51 mouse cellular contexts compared by ENCODE assay signal in the genomic region with DNA sequence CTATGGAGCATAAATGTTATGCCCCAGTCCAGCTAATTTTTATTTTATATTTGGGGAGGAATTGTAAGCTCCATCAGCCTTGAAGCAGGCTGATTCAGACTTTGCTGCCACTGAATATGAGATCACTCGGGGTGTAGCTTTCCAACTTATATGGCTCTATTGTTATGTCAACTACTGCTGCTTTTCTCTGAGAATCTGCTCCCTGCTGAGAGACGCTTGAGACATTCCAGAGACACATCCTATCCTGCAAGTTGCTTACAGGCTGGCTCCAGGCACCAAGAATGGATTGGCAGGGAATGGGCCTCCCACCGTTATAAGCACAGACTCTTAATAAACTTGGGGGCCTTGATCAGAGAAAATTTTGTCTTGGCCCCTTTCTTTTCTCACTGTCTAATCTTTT. TPM values are rescaled to one million over a fixed set of nuclear protein-coding genes. Genes with fewer than 3 reads are reported as not detected.
"Had no signal": no experiment of that assay in that cellular context is flagged by ENCODE, and none has a peak within 500 bp of the region (broad histone marks: within the 10 kb centered on the region; RNA-seq: fewer than 3 reads in every experiment).

No protein-coding gene starts in this region.

- H3K27me3 ChIP-seq: heart, embryonic 12.5 days; heart, embryonic 13.5 days; heart, embryonic 15.5 days; hindbrain, embryonic 12.5 days; hindbrain, embryonic 13.5 days; hindbrain, embryonic 15.5 days; intestine, embryonic 15.5 days; kidney, embryonic 15.5 days had no signal

- DNase-seq: heart, postnatal 10 days; heart, postnatal 14 days; heart, postnatal 36 days; heart, postnatal 4 days; kidney, adult 11 months; kidney, adult 18-20 months; kidney, adult 2 months; kidney, adult 8-10 months; kidney, adult 9 months; kidney, postnatal 10 days; kidney, postnatal 14 days; kidney, postnatal 25 days; kidney, postnatal 36 days; kidney, postnatal 4 days; layer of hippocampus, adult 9-11 months; layer of hippocampus, postnatal 36 days had no signal

- H3K9ac ChIP-seq: heart, embryonic 12.5 days; heart, embryonic 13.5 days; heart, embryonic 15.5 days; hindbrain, embryonic 12.5 days; hindbrain, embryonic 13.5 days; hindbrain, embryonic 14.5 days; hindbrain, embryonic 15.5 days; intestine, embryonic 15.5 days; kidney, embryonic 15.5 days had no signal

- ATAC-seq: hindbrain, embryonic 16.5 days; hindbrain, postnatal 0 days; inflammation-experienced regulatory T-cells, adult 6 months; intestine, embryonic 15.5 days; intestine, embryonic 16.5 days; intestine, postnatal 0 days had no signal

- H3K4me3 ChIP-seq: heart, embryonic 12.5 days; heart, embryonic 13.5 days; heart, embryonic 15.5 days; hindbrain, embryonic 10.5 days; hindbrain, embryonic 12.5 days; hindbrain, embryonic 13.5 days; hindbrain, embryonic 15.5 days; intestine, embryonic 15.5 days; kidney, embryonic 15.5 days; layer of hippocampus, adult 2 months; left cerebral cortex, adult 2 months had no signal

- H3K36me3 ChIP-seq: heart, embryonic 12.5 days; heart, embryonic 13.5 days; heart, embryonic 15.5 days; hindbrain, embryonic 10.5 days; hindbrain, embryonic 12.5 days; hindbrain, embryonic 13.5 days; hindbrain, embryonic 15.5 days; intestine, embryonic 15.5 days; kidney, embryonic 15.5 days had no signal

- H3K27ac ChIP-seq: heart, embryonic 13.5 days; heart, embryonic 15.5 days; hindbrain, embryonic 10.5 days; hindbrain, embryonic 12.5 days; hindbrain, embryonic 13.5 days; hindbrain, embryonic 14.5 days; hindbrain, embryonic 15.5 days; hindbrain, postnatal 0 days; intestine, embryonic 15.5 days; kidney, embryonic 15.5 days; kidney, postnatal 0 days; layer of hippocampus, adult 2 months; left cerebral cortex, adult 2 months had no signal

- H3K4me1 ChIP-seq: heart, embryonic 12.5 days; heart, embryonic 13.5 days; heart, embryonic 15.5 days; hindbrain, embryonic 10.5 days; hindbrain, embryonic 12.5 days; hindbrain, embryonic 13.5 days; hindbrain, embryonic 15.5 days; intestine, embryonic 15.5 days; kidney, embryonic 15.5 days had no signal

- H3K4me2 ChIP-seq: heart, embryonic 12.5 days; heart, embryonic 13.5 days; heart, embryonic 15.5 days; hindbrain, embryonic 12.5 days; hindbrain, embryonic 13.5 days; hindbrain, embryonic 14.5 days; hindbrain, embryonic 15.5 days; intestine, embryonic 15.5 days; kidney, embryonic 15.5 days had no signal

- H3K9me3 ChIP-seq: intestine, embryonic 15.5 days had no signal

RNA-seq across cellular contexts. Expression of a gene that starts 10.0 kb away (rescaled TPM):
- total RNA-seq: heart, postnatal 10 days; heart, postnatal 14 days; heart, postnatal 25 days; heart, postnatal 36 days; heart, postnatal 4 days; hematopoietic stem cell, adult 5-6 weeks; hindbrain, postnatal 0 days; layer of hippocampus, adult 18-20 months; layer of hippocampus, adult 2 months; layer of hippocampus, adult 8-10 months; layer of hippocampus, postnatal 10 days; layer of hippocampus, postnatal 14 days; layer of hippocampus, postnatal 25 days; layer of hippocampus, postnatal 36 days; left cerebral cortex, adult 18-20 months; left cerebral cortex, adult 2 months; left cerebral cortex, adult 8-10 months had no signal
- polyA plus RNA-seq: heart, embryonic 12.5 days; heart, embryonic 13.5 days; heart, embryonic 14.5 days; heart, embryonic 15.5 days; heart, embryonic 16.5 days; heart, postnatal 0 days; hindbrain, embryonic 10.5 days; hindbrain, embryonic 11.5 days; hindbrain, embryonic 12.5 days; hindbrain, embryonic 13.5 days; hindbrain, embryonic 14.5 days; hindbrain, embryonic 15.5 days; hindbrain, embryonic 16.5 days; hindbrain, postnatal 0 days; intestine, embryonic 14.5 days; intestine, embryonic 15.5 days; intestine, embryonic 16.5 days; intestine, postnatal 0 days; kidney, adult 2 months; kidney, embryonic 14.5 days; kidney, embryonic 15.5 days; kidney, embryonic 16.5 days; kidney, postnatal 0 days; large intestine, adult 2 months had no signal
